Mouse (Mus musculus) Patski (cell line): ENCODE measurements around the gene Ppp2r5e. TPM values are rescaled to one million over a fixed set of nuclear protein-coding genes. Genes with fewer than 3 reads are reported as not detected.

Experiments
- ATAC-seq: fragments of 100-300 bp; one replicate; pipeline ENCODE4 v1.8.0; 2021
- CTCF ChIA-PET: fragments of 350-600 bp; sonication (Branson Sonifier 250); formaldehyde crosslinking; loops from one replicate; lab custom pipeline; 2022; ENCODE audit warnings: inconsistent platforms; lab: Charles Lee
- POLR2A ChIA-PET: fragments of 350-600 bp; sonication (Branson Sonifier 250); formaldehyde crosslinking; loops from one replicate; lab custom pipeline; 2022; ENCODE audit warnings: antibody characterized with exemption, inconsistent platforms; lab: Charles Lee
- DNase-seq: peaks from one replicate; pipeline ENCODE4 v3.0.0-alpha.2; 2011; ENCODE audit warnings: low read depth, low spot score
- H3K27me3 ChIP-seq: fragments of 371-371 bp; one replicate; pipeline ENCODE4 v1.5.1; 2021
- CTCF ChIP-seq: fragments of 100-300 bp; IDR thresholded peaks from one replicate; pipeline ENCODE4 v1.5.1; 2021
- in situ Hi-C: fragments of 300-500 bp; cut with MboI; formaldehyde crosslinking; loops from 3 replicates; pipeline ENCODE4 v1.11.1; 2018; ENCODE audit warnings: low pct_unique_long_range_greater_than_20kb, mixed read lengths
- polyA plus RNA-seq: library from polyadenylated mRNA; unstranded; gene quantifications from one replicate; pipeline ENCODE4 v1.2.3, GENCODE M21; 2021

Ppp2r5e gene
- polyA plus RNA-seq, 1 experiment from 2014 or later: 51.4 TPM

DNA sequence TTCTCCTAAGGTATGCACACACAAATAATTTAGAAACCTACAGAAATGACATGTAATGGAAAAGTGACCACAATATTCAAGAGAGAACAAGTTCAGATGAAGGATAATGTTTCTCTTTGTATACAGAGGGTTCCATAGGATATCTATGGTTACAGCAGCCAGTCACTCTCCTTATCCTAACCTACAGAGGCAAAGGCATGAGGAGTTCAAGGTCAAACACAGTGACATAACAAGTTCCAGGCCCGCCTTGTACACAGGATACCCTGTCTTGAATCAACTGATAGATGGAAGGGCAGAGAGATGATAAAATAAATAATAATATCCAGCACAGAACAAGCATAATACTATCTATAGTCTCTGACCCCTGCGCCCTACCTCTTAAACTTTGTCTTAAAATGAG is 73.7 kb downstream of the Ppp2r5e start:
- ATAC-seq (no peak), DNase-seq (no peak)
- no peak for TF ChIP-seq CTCF
- H3K27me3 ChIP-seq: no peaks in the 10 kb centered on the region
- CTCF ChIA-PET: interaction anchor here (0.7 to 1.0 kb wide), 3 partner anchors 18 to 147 kb away, joined by 3 read pairs; partner anchors contain the start of gene Wdr89
- POLR2A ChIA-PET: no interaction called here
- in situ Hi-C loops: no loop called here

GRCm38 (mm10) chr12:75520395-75520794 is 75.7 kb downstream of the Ppp2r5e start:
- ATAC-seq (no peak), DNase-seq (no peak)
- in situ Hi-C loops: no loop called here
- no peaks in the 10 kb centered on the region for H3K27me3 ChIP-seq
- TF ChIP-seq CTCF: no peak
- CTCF ChIA-PET: interaction anchor here (0.9 kb wide), 1 partner anchor 9 kb away, joined by 3 read pairs; no protein-coding TSS in a partner anchor
- POLR2A ChIA-PET: no interaction called here

DNA sequence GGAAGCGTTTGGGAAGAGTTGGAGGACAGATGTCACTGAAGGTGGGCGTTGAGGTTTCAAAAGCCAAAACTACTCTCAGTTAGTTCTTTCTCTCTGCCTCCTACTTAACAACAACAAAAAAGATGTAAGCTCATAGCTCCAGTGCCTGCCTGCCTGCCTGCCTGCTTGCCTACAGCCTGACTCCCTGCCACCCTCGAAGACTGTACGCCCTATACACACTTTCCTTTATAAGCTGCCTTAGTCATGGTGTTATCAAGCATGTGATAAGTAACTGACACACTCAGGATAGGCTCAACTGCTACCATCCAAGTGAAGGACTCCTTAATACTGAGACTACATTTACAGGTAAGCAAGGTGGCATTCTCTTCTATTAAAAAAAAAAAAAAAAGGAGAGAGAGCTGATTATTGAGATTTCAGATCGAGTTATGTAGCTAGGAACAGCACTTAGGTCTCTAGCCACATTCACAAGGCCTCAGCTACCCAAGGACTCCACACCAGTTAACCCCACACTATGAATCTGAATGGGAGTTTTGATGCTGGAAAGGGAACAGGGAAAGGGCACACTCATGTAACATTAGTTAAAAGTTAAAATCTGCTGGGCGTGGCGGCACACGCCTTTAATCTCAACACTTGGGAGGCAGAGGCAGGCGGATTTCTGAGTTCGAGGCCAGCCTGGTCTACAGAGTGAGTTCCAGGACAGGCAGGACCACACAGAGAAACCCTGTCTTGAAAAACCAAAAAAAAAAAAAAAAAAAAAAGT is 76.7 kb downstream of the Ppp2r5e start:
- in situ Hi-C loops: no loop called here
- POLR2A ChIA-PET: no interaction called here
- TF ChIP-seq CTCF: no peak
- DNase-seq (no peak), ATAC-seq (no peak)
- no peaks in the 10 kb centered on the region for H3K27me3 ChIP-seq
- CTCF ChIA-PET: no interaction called here

- in situ Hi-C loops: no loop called here
- POLR2A ChIA-PET: interaction anchor here (1.6 kb wide), 1 partner anchor 11 kb away, joined by 4 read pairs; no protein-coding TSS in a partner anchor
- CTCF ChIA-PET: no interaction called here
- H3K27me3 ChIP-seq: no peaks in the 10 kb centered on the region
- TF ChIP-seq CTCF: no peak
- DNase-seq (no peak), ATAC-seq (no peak)
Measured at GRCm38 (mm10) chr12:75515301-75515906, 80.6 kb downstream of the Ppp2r5e start.

DNA sequence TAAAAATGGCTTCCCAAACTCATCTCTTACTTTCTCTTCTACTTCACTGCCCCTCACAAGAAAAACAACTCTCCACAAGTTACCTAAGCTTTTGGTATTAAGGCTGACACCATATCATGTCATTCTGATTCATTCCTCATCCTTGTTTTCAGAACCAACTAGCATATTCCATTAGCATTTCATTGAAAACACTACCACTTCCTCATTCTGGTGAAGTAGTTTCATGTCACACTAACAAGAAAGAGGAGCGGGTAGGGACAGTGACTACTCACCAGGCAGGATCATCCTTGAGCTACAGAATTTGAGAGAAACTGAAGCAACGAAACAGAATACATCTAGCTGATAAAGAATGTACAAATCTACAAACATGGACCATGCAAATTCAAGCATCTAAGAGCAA is 84.5 kb downstream of the Ppp2r5e start:
- ChIA-PET CTCF (interaction anchor here (1.0 to 1.2 kb wide), 2 partner anchors 16 to 28 kb away, joined by 3 read pairs; no protein-coding TSS in a partner anchor), POLR2A (no interaction called here)
- DNase-seq (no peak), ATAC-seq (no peak)
- no peak for TF ChIP-seq CTCF
- in situ Hi-C loops: no loop called here
- no peaks in the 10 kb centered on the region for H3K27me3 ChIP-seq

DNA sequence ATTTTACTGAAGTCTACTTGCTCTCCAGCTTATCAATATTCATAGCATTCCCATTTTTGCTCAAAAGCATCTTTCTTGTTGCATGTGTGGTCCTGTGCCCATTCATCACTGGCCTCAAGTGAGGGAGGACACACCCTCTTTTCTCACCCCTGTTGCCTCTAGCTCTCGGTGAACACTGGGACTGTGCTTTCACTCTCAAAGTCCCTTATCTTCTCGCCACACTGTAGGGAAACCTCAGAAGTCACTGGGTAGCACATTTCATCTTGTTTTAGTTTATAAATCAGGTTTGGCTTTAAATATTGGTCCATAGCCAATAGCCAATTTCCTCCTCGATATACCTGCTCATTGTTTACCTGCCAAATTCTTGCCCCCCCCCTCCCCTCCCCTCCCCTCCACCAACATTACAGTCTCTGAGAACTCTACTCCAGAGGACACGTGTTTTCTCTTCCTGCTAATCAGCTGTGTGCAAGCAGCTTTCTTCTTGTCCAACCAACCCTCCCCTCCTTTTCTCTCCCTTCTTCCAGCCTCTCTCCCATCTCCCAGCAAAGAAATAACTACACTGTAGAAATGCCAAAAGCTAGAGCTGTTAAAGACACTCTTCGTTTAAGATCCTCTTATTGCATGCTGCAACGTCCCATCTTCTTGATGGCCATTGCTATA is 90.9 kb downstream of the Ppp2r5e start:
- CTCF ChIA-PET: no interaction called here
- no peak for TF ChIP-seq CTCF
- in situ Hi-C loops: no loop called here
- POLR2A ChIA-PET: interaction anchor here (0.5 to 1.3 kb wide), 2 partner anchors 10 to 78 kb away, joined by 4 read pairs; no protein-coding TSS in a partner anchor
- no peaks in the 10 kb centered on the region for H3K27me3 ChIP-seq
- ATAC-seq (no peak), DNase-seq (no peak)

DNA sequence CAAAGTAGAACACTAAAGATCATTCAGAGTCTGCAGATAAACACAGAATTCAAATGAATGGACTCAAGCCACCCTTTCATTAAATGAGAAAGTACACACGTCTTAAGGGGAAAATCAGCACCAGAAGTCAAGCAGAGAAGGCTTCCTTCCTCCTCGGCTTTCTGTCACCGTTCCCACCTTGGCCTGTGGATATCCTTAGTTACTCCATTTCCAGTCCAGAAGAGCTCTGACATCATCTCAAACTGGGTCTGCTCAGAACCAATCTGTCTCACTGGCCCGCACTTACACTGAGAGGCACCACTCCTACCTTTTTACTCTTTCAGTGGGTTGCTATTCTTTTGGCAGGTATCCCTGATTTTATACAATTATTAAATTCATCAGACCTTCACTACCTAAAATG is 93.4 kb downstream of the Ppp2r5e start:
- DNase-seq (no peak), ATAC-seq (no peak)
- H3K27me3 ChIP-seq: no peaks in the 10 kb centered on the region
- TF ChIP-seq CTCF: no peak
- POLR2A ChIA-PET: no interaction called here
- in situ Hi-C loops: no loop called here
- CTCF ChIA-PET: no interaction called here

- no peak for TF ChIP-seq CTCF
- CTCF ChIA-PET: no interaction called here
- no peak for DNase-seq
- no peaks in the 10 kb centered on the region for H3K27me3 ChIP-seq
- POLR2A ChIA-PET: no interaction called here
- in situ Hi-C loops: no loop called here
- ATAC-seq: no peak
Measured at GRCm38 (mm10) chr12:75497698-75498097, 98.3 kb downstream of the Ppp2r5e start.

DNA sequence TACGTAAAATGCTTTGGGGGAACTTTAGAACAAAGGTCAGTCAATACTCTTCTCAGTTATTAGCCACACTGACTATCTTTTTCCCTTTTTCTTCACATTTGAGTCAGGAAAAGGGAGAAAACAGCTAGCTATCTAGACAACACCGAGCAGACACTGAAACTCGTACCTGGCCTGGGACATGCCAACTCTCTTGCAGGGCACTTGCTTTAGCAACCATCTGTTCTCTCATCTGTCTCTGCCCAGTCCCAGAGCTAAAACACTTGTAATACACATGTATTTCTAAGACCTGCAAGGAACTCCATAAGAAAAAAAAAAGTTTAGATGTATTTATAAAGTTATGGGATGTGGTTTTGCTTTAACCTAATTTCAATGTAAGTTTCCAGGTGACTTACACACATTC is 100.4 kb downstream of the Ppp2r5e start:
- ATAC-seq (no peak), DNase-seq (no peak)
- TF ChIP-seq CTCF: no peak
- H3K27me3 ChIP-seq: no peaks in the 10 kb centered on the region
- ChIA-PET CTCF (interaction anchor here (0.8 kb wide), 1 partner anchor 16 kb away, joined by 3 read pairs; no protein-coding TSS in a partner anchor), POLR2A (no interaction called here)
- in situ Hi-C loops: no loop called here

GRCm38 (mm10) chr12:75494643-75495042 is 101.4 kb downstream of the Ppp2r5e start:
- in situ Hi-C loops: no loop called here
- ATAC-seq (no peak), DNase-seq (no peak)
- CTCF ChIA-PET: interaction anchor here (1.0 kb wide), 1 partner anchor 22 kb away, joined by 3 read pairs; no protein-coding TSS in a partner anchor
- POLR2A ChIA-PET: no interaction called here
- TF ChIP-seq CTCF: no peak
- H3K27me3 ChIP-seq: no peaks in the 10 kb centered on the region
